Mouse (Mus musculus) cortical plate, adult 2 months (tissue): Measurements from ENCODE around the gene Cdc45. TPM values are rescaled to one million over a fixed set of nuclear protein-coding genes. Genes with fewer than 3 reads are reported as not detected.

Experiments
- H3K27ac ChIP-seq: fragments of 200-500 bp; 2 replicates; pipeline ENCODE4 v1.5.1; 2012; ENCODE audit warnings: low read length, control low read depth, inconsistent platforms; ENCODE audit not compliant: insufficient read depth
- H3K4me1 ChIP-seq: fragments of 200-500 bp; 2 replicates; pipeline ENCODE4 v1.6.1; 2011; ENCODE audit warnings: low read length; ENCODE audit not compliant: control insufficient read depth, insufficient read depth
- H3K4me3 ChIP-seq: fragments of 200-500 bp; 2 replicates; pipeline ENCODE4 v1.5.1; 2011; ENCODE audit warnings: mild to moderate bottlenecking, low read length, control low read depth; ENCODE audit not compliant: insufficient read depth
- CTCF ChIP-seq: fragments of 200-500 bp; IDR thresholded peaks from 2 replicates; pipeline ENCODE4 v1.5.1; 2011; ENCODE audit warnings: mild to moderate bottlenecking, control low read depth, low read length; ENCODE audit not compliant: insufficient read depth; ENCODE audit errors: extremely low read depth
- POLR2A ChIP-seq: fragments of 200-500 bp; IDR thresholded peaks from 2 replicates; pipeline ENCODE4 v1.6.1; 2011; ENCODE audit warnings: mild to moderate bottlenecking, low read length, control low read depth; ENCODE audit not compliant: insufficient read depth; ENCODE audit errors: extremely low read depth
- polyA plus RNA-seq: library from polyadenylated mRNA; depleted of rRNA; stranded (reverse); fragments of >200 nt; gene quantifications from 2 replicates; pipeline ENCODE4 v1.2.3, GENCODE M21; 2012; rRNA removed

Gene Cdc45
- polyA plus RNA-seq, 1 experiment: 2.5 TPM

- Histone ChIP-seq H3K4me1 (no peaks in the 10 kb centered on the region), H3K27ac (0 out of 2 replicates have a peak overlapping the region, but pooled peaks have one; percentile 2), H3K4me3 (peak overlapping the region; percentile 25)
- TF ChIP-seq CTCF (no peak), POLR2A (no peak)
Observed at GRCm38 (mm10) chr16:18733100-18733956, 78.5 kb downstream of the Cdc45 start.

GRCm38 (mm10) chr16:18730640-18731039, 81.1 kb downstream of the Cdc45 start:
- no peak overlapping the region for H3K4me3 ChIP-seq

More at GRCm38 (mm10) chr16:18730640-18731039, 81.1 kb downstream of the Cdc45 start:
- H3K27ac ChIP-seq: no peak overlapping the region
- TF ChIP-seq CTCF (no peak), POLR2A (no peak)
- no peaks in the 10 kb centered on the region for H3K4me1 ChIP-seq

Other genes starting within 250 kb of the Cdc45 start
- 2.1 and 3.6 TPM in 2 replicates for gene Tbx1, start 221.3 kb downstream of the Cdc45 start, polyA plus RNA-seq
- gene Gp1bb, start 189.6 kb downstream of the Cdc45 start, polyA plus RNA-seq: 4.5 and 4.6 TPM in 2 replicates
- gene Gm49601, start 185.6 kb downstream of the Cdc45 start, polyA plus RNA-seq: 156 and 173 TPM in 2 replicates
- gene Sept5, start 182.0 kb downstream of the Cdc45 start, polyA plus RNA-seq: 999 TPM in 2 replicates
- gene Cldn5, start 35.1 kb downstream of the Cdc45 start, polyA plus RNA-seq: 88.0 and 88.9 TPM in 2 replicates
- 82.7 and 85.3 TPM in 2 replicates for gene Ufd1, start 208 bp downstream of the Cdc45 start, polyA plus RNA-seq
- gene 2510002D24Rik, start 24.6 kb upstream of the Cdc45 start, polyA plus RNA-seq: 52.8 and 53.3 TPM in 2 replicates
- 0.45 TPM in 1 of 2 replicates, not detected in the other for gene Gm28539, start 24.6 kb upstream of the Cdc45 start, polyA plus RNA-seq
- gene Mrpl40, start 64.9 kb upstream of the Cdc45 start, polyA plus RNA-seq: 24.7 and 26.6 TPM in 2 replicates
- gene Hira, start 65.0 kb upstream of the Cdc45 start, polyA plus RNA-seq: 73.1 and 73.5 TPM in 2 replicates